Mouse (Mus musculus): ENCODE data around the gene Cactin.

Cactin gene

DNA sequence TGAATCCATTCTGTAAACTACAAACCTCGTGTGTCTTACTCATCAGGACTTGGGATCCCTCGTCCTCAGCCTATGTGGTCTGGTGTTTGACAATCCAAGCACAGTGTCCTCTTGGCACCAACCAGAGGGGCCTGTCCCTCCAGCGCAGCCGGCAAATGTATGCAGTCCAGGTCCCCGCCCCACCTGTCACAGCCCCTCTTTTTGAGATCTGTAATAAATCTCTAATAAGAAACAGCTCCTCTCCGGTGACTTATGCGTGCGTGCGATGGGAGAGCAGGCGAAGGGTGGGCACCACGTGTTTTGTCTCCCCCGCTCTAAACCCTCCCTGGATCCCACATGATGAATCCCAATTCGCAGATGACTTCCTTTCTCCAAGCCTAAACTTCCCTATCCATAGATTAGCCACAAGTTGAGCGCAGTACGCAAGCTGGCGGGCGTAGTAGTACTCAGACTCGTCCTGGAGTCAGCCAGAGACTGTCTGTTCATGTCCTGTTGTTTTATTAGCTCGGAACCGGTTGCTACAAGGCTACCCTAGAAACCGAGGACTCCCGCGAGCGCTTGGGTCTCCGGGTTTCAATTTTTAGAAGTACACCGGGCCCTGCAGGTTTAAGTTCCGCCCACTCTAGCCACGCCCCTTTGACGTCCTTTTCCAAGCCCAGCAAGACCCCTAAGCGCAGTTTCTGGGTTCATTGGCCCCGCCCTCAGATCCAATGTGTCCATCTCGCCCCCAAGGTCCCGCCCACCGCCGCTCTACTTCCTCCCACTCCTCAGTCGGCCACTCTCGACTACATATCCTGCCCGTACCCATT lies 958 bp upstream of the Cactin start:
- DNase-seq, result no peak

DNA sequence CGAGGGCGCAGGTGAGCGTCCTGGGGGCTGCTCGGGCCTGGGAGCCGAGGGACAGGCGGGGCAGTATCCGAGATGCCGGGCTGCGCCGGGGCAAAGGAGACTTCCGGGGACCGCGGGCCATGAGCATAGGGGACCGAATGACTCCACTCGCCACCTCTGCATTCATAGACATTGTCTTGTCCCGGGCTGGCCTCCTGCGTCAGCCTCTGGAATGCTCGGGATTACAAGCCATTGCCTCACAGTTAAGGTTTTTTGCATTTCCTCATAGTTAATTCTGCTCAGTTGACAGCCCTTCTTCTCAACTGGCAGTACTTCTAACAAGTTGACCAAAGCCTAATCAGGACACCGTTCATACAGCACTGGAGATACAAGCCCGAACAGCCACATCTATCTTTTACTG lies 533 bp downstream of the Cactin start:
- DNase-seq, result no peak

DNA sequence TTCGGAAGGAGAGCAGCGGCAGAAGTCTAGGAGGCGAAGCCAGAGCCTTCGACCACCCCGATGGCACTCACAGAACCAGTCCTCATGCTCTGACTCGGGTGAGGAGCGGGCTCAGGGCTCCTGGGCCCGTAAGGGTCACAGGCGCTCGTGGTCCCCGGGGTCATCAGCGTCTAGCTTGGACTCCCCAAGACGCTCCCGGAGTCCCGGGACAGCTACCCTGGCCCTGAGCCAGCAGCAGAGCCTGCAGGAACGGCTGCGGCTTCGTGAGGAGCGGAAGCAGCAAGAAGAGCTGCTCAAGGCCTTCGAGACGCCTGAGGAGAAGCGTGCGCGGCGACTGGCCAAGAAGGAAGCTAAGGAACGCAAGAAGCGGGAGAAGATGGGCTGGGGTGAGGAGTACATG lies 1.5 kb downstream of the Cactin start:
- DNase-seq, result no peak

DNA sequence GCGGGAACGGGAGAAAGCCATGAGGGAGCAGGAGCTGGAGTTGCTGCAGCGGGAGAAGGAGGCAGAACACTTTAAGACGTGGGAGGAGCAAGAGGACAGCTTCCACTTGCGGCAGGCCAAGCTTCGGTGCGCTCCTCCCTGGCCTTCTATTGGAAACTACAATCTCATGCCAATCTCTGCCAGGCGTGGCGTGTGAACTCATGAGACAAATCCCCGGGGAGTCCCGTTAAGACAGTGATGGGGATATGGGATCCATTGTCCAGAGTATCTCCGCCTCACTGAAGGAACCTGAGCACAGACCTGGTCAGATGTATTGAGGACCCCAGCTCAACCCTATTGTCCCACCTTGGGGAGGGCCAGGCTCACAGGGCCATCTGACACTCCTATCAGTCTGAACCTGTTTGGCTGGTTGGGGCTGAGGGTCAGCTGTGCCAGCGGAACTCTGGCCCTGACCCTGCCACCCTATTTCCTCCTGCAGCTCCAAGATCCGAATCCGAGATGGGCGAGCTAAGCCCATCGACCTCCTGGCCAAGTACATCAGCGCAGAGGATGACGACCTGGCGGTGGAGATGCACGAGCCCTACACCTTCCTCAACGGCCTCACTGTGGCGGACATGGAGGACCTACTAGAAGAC lies 2.4 kb downstream of the Cactin start:
- no peak for DNase-seq

DNA sequence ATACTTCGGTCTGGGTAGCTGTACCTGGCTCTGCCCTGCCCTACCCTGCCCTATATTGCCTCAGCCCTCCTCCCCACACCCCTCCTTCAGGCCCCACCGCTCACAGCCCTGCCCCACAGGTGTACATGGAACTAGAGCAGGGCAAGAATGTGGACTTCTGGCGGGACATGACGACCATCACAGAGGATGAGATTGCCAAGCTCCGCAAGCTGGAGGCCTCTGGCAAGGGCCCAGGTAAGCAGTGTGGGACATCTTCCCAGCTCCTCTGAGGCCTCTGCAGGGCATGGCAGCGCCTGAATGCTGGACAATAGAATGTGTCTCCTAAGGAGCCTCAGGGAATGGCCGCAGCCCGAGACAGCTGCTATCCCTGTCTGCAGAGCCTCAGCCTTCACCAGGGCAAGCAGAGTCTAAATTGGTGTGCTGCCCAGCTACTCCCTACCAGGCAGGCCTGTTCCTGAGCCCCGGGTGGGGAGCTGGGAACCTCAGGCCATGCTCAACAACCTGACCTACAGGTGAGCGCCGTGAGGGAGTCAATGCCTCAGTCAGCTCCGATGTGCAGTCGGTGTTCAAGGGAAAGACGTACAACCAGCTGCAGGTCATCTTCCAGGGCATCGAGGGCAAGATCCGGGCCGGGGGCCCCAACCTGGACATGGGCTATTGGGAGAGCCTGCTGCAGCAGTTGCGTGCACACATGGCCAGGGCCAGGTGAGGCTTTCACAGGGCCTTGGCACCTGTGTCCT lies 3.1 kb downstream of the Cactin start:
- no peak for DNase-seq

DNA sequence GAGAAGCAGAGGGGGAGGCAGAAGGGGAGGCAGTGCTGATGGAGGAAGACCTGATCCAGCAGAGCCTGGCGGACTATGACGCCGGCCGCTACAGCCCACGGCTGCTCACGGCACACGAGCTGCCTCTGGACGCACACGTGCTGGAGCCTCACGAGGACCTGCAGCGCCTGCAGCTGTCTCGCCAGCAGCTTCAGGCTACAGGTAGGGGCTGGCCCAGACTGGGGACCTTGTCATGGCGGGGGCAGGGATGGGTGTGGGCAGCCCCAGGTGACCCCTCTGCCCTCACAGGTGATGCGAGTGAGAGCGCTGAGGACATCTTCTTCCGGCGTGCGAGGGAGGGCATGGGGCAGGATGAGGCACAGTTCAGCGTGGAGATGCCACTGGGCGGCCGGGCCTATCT lies 4.3 kb downstream of the Cactin start:
- DNase-seq, result no peak

DNA sequence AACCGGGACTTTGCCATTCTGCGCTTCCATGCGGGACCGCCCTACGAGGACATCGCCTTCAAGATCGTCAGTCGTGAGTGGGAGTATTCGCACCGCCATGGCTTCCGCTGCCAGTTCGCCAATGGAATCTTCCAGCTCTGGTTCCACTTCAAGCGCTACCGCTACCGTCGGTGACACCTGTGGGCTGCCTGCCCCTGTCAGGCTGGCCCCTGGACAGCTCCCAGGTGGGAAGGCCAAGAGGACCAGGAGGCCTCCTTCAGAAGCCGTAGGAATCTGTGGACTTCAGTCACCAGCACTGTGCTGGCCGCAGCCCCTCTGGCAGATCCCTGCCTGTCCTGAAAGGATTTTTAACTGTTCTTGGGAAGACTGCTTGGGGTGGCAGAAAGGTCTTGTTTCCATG lies 4.9 kb downstream of the Cactin start:
- no peak for DNase-seq

DNA sequence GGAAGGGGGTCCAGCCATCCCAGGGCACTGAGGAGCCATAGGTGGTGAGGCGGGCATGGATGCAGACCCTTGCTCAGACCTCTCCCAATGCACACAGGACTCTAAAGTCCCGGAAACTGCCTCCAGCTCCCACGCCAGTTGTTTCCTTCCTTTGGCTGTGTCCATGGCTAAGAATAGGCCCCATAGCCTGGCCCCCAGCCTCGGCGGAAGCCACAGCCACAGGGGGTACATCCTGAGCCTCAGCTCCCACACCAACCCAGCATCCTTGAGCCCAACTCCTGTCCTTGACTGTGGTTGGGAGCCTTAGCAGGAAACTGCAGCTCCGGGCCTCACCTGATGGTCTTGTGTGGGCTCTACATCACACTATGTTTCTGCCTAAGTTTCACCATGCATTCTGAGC lies 6.0 kb downstream of the Cactin start:
- no peak for DNase-seq

DNA sequence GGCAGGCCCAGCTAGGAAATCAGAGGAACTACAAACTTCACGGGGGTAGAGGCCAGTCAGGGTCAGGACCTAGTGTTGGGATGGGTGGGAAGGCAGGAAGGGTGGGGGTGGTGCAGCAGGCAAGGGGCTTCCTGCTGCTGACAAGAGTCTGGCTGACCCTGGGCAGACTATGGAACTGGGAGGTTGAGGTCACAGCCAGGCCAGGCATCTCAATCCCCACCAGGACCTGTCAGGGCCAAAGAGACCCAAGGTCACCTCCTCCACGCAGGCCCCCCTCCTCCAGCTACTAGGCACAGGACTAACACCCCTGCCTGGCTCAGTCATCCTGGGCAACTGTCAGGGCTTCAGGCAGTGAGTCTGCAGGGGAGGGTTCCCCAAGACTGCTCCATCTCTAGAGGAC lies 7.1 kb downstream of the Cactin start:
- DNase-seq, result no peak

DNA sequence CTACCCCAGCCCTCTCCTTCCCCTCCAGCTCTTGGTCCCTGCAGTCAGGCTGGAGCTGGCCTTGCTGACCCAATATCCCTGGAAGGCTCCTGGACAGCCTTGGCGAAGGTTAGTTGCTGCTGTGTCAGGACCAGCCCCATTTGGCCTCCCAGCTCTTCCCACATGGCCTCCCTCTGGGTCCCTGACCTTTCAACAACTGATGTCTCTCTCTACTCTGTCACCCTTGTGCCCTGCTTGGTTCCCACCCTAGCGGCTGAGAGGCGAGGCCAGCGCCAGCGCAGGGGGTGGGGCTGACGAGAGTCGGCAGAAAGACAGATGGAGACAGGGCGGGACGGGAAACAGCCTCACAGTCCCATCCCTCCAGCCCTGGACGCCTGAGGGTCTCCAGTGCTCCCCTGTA lies 7.5 kb downstream of the Cactin start, which contains the start of gene Tbxa2r:
TSS of gene Tbxa2r (plus strand) at position 346 of the 400 bp plus-strand sequence.
- no peak for DNase-seq

DNA sequence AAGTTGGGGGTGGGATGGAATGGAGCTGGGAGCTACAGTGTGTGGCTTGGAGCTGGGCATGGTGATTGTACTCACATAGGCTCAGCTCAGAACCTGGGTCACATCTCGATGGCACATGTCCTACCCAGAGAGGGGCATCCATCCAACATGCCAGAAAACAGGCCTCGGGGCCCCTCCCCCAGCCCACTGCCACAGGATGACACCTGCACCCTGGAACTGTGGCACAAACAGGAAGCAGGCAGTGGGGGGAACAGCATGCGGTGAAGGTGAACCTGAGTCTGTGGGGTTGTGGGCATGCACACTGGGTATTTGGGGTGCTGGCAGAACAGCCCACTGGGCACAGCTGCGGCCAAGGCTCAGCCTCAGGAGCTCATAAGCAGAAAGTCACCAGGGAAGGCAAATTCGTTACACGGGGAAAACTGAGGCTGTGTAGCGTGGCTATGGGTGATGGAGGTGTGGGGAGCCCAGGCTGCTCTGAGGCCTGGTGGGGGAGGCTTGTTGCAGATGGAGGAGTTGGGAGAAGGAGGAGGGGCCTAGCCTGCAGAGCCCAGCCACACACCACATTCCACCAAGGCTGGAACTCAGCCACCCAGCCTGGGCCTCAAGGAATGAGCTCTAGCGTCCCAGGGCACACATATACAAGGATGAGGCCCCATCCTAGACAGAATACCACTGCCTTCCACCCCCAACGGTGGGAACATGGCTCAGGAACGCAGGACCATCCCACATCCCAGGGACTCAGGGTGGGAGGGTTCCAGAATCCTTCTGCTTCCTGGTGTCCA lies 8.5 kb downstream of the Cactin start:
- DNase-seq, result no peak

DNA sequence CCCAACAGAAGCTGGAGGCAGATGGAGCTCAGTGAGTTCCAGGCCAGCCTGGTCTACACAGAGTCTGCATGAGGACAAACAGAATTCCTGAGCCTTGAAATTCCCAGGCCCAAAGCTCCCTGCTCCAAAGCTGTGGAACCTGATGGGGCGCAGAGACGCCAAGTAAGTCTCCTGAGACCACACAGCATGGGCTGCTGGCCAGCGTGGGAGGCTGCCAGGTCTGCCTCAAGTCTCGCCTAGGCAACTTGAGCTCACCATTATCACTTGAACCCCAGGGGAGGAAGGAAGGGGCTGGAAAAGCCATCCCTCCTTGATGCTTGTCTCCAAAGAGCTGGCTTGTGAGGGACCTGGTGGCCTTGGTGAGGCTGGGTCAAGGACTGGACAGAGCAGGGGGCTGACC lies 9.1 kb downstream of the Cactin start:
- no peak for DNase-seq

DNA sequence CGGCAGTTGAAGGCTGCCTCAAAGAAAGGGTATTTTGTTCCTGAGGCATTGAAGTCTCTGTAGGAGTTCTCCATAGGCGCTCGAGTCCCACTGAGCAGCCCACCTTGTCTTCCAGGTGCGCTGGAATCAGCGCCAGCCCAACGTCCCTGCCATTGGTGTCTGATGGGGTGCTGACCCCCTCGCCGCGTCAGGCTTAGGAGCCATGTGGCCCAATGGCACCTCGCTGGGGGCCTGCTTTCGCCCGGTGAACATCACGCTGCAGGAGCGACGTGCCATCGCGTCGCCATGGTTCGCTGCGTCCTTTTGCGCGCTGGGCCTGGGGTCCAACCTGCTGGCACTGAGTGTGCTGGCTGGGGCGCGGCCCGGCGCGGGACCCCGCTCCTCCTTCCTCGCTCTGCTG lies 11.4 kb downstream of the Cactin start:
- no peak for DNase-seq

DNA sequence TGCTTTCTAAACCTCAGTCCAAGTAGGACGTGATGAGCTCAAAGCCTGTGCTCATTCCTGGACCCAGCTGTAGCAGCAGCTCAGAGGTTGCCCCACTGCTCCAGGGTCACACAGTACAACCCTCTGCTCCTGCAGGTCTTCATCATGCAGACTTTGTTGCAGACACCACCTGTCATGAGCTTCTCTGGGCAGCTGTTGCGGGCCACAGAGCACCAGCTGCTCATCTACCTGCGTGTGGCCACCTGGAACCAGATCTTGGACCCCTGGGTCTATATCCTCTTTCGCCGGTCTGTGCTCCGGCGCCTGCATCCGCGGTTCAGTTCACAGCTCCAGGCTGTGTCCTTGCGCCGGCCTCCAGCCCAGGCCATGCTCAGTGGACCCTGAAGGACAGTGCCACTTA lies 13.4 kb downstream of the Cactin start:
- DNase-seq, result no peak

DNA sequence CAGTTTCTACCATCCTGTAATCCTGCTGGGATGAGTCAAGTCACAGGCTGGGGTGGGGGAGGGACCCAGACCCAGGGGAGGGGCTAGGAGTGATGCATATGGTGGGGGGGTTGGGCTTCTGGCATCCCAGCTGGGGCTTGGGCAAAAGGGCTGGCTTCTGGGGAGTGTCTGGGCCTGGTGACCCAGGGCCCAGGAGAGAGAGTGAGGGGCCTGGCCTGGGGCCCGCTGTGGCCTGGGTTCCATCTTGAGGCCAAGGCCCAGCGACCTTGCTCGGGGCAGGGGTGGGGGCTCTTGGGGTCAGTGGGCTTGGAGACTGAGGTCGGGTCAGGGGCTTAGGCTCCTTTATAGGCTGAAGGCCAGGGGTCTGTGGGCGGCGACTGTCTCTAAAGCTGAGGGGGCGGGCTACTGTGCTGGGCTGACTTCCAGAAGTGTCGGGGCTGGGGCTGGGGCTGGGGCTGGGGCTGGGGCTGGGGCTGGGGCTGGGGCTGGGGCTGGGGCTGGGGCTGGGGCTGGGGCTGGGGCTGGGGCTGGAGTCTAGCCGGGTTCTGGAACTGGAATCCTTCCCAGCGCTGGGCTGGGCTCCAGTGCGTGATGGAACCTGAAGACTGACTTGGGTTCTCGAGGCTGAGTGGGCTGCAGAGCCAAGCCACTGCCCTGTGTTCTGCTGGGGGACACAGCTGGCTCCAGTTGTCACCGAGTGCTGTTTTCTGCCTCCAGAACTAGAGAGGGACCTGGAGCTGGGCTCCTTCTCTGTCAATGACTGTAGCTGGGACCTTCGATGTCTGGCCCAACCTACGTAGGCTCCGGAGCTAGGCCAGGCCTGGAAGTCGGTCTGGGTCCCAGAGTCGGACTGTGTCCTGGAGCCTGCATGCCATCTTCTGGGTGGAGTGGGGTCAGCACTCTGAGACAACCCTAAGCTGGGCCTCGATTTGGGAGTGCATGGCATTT lies 14.8 kb downstream of the Cactin start:
- DNase-seq, result no peak

DNA sequence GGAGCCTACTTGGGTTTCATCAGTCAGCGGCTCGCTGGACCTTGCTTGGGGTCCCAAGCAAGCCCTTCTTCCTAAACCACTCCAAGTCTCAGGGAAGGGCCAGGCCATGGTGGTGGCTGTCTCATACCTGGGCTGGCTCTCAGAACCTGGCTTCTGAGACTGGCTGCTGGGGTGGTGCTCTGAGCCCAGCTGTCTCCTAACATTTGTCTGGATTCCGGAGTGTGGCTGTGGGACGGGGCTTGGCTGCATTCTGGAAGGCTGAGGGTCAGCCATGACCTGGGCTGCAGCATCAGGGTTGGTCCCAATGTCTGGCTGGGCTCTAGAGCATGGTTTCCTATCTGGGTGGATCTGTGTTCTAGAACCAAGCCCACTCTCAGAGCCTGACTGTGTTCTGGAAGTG lies 15.7 kb downstream of the Cactin start:
- no peak for DNase-seq

DNA sequence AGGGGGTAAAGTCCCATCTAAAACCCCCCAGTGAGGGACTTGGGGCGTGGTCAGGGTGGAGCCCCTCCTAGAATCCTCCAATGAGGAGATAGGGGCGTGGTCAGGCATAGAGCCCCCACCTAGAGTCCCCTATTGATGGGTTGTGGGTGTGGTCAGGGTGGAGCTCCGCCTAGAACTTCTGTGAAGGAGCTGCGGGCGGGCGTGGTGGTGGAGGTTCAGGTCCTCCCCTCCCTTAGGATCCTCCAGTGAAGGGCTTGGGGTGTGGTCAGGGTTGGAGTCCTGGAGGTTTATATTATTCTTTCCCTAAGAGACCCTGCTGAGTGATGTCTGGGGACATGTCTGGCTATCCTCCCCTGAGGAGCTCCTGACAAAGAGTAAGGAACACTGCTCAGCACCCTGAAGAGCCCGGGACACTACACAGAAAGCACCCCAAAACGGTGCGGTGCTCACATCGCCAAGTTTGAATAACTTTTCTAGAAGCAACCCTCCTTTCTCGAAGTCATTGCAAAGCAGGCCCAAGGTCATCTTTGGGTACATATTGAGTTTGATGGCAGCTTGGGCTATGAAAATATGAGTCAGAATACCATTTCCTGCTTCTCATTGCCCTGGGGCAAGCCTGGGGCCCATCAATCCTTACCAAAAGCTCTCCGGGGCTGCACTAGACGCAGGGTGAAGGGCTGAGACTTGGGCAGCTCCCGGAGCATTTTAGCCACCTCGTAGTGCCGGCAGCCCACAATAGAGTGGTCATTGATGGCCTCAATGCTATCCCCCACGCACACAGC lies 19.8 kb downstream of the Cactin start:
- DNase-seq, result no peak

DNA sequence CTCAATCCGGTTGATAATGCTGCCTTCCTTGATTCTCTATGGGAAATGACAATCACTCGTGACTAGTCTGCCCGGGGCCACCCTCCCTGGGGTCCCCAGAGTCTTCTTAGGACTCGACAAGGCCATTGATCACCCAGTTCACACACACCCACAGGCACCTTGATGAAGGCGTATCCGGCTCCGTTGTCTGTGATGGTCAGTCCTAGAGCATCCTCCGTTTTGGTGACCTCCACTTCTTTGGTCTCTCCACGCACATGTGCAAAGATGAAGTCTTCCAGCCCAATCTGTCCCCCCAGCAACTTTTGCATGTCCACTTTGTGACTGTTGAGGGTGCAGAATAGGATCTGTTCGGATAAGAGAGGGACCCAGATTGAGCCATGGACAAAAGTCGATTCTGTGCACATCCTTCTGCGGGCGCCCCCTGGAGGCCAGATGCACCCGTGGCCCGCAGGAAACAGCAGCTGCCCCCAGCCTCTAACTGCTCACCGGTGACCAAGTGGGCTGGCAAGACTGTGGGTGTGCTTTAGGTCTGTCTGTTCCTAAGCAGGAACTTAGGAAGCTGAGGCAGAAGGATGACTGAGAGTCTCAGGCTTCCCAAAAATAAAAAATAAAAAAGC lies 20.5 kb downstream of the Cactin start:
- DNase-seq, result peak; percentile 74

DNA sequence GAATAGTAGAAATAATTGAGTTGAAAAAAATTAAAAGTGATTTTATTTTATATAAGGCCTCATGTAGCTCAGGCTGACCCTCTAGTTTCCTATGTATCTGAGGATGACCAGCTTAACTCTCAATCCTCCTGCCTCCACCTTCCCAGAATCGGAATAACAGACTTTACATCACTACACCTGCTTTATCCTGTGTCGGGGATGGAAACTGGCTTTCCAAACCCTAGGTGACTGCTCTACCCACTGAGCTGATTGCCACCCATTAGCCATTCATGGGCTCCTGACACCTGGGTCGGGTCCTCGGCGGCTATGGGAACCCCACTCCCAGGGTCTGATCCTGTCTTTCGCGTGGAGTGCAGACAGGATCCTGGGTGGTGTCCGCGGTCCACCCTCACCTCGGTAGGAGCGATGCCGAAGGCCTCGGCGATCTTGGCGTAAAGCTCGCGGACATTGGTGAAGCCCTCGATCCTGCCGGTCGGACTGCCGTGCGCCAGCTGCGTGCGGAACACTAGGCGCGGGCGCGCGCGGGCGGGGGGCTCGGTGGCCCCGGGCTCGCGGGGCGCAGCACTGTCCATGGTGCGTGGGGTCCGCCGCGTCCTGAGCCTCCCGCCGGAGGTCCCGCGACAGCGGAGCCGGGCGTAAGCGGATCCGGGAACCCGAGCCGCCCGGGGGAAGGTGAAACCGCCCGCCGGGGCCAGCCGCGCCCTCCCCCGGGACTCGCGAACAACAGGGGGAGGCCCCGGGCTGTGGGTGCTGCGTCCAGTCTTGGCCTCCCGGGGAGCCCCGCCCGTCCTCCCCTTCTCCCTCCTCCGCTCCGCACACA lies 22.0 kb downstream of the Cactin start, which contains the start of gene Gipc3:
TSS of gene Gipc3 (minus strand) at position 581 of the 820 bp plus-strand sequence.
- no peak for DNase-seq
